Mouse (Mus musculus): ENCODE results near the gene Surf6. TPM values are rescaled to one million over a fixed set of nuclear protein-coding genes. Genes with fewer than 3 reads are reported as not detected.

Surf6 gene
- polyA plus RNA-seq, 1 experiment from 2014 or later: 31.0 TPM

- 94% methylated on average over 6 of the region's 6 CpGs for WGBS
- Histone ChIP-seq H3K9me3 (no peaks in the 10 kb centered on the region), H3K36me3 (peaks cover 66% of the 10 kb centered on the region), H3K9ac (replicated peaks) (no peak overlapping the region), H3K4me2 (replicated peaks) (no peak overlapping the region), H3K4me3 (replicated peaks) (no peak overlapping the region), H3K27ac (no peak overlapping the region), H3K27me3 (no peaks in the 10 kb centered on the region), H3K4me1 (replicated peaks) (peaks cover 31% of the 10 kb centered on the region)
- no peak for ATAC-seq
Measured at GRCm38 (mm10) chr2:26927745-26928476, 25.2 kb upstream of the Surf6 start.

- Histone ChIP-seq H3K9ac (replicated peaks) (no peak overlapping the region), H3K36me3 (peaks cover 96% of the 10 kb centered on the region), H3K9me3 (no peaks in the 10 kb centered on the region), H3K4me2 (replicated peaks) (no peak overlapping the region), H3K27ac (no peak overlapping the region), H3K4me3 (replicated peaks) (no peak overlapping the region), H3K4me1 (replicated peaks) (peaks cover 18% of the 10 kb centered on the region), H3K27me3 (no peaks in the 10 kb centered on the region)
- 92% methylated on average over 9 of the region's 9 CpGs for WGBS
- no peak for ATAC-seq
Measured at GRCm38 (mm10) chr2:26921784-26922183, 19.1 kb upstream of the Surf6 start.

- Histone ChIP-seq H3K36me3 (peaks cover 81% of the 10 kb centered on the region), H3K4me2 (replicated peaks) (no peak overlapping the region)
- ATAC-seq: no peak
Measured at GRCm38 (mm10) chr2:26920190-26920855, 17.6 kb upstream of the Surf6 start.

GRCm38 (mm10) chr2:26919684-26920083 is 17.0 kb upstream of the Surf6 start:
- H3K4me2 ChIP-seq (replicated peaks): no peak overlapping the region
- peaks cover 33% of the 10 kb centered on the region for H3K4me1 ChIP-seq (replicated peaks)
- H3K9me3 ChIP-seq: no peaks in the 10 kb centered on the region
- H3K27me3 ChIP-seq: no peaks in the 10 kb centered on the region
- H3K27ac ChIP-seq: no peak overlapping the region
- H3K4me3 ChIP-seq (replicated peaks): no peak overlapping the region
- peaks cover 75% of the 10 kb centered on the region for H3K36me3 ChIP-seq
- H3K9ac ChIP-seq (replicated peaks): no peak overlapping the region
- WGBS: 92% methylated on average over 3 of the region's 3 CpGs
- no peak for ATAC-seq

More at GRCm38 (mm10) chr2:26920190-26920855, 17.6 kb upstream of the Surf6 start:
- Histone ChIP-seq H3K4me3 (replicated peaks) (no peak overlapping the region), H3K9me3 (no peaks in the 10 kb centered on the region), H3K27ac (no peak overlapping the region), H3K4me1 (replicated peaks) (peaks cover 27% of the 10 kb centered on the region), H3K27me3 (no peaks in the 10 kb centered on the region), H3K9ac (replicated peaks) (no peak overlapping the region)
- WGBS: 84% methylated on average over 6 of the region's 6 CpGs

- Histone ChIP-seq H3K36me3 (peaks cover 75% of the 10 kb centered on the region), H3K9me3 (no peaks in the 10 kb centered on the region), H3K4me2 (replicated peaks) (peak overlapping the region; percentile 99), H3K9ac (replicated peaks) (peak overlapping the region; percentile 86), H3K27me3 (no peaks in the 10 kb centered on the region), H3K4me3 (replicated peaks) (peak overlapping the region; percentile 82), H3K4me1 (replicated peaks) (peaks cover 47% of the 10 kb centered on the region), H3K27ac (peak overlapping the region; percentile 80)
- 4% methylated on average over 13 of the region's 13 CpGs for WGBS
- ATAC-seq: peak; percentile 25
Measured at GRCm38 (mm10) chr2:26916738-26917137, 14.1 kb upstream of the Surf6 start.

- no peaks in the 10 kb centered on the region for H3K27me3 ChIP-seq
- peaks cover 69% of the 10 kb centered on the region for H3K36me3 ChIP-seq
- H3K4me1 ChIP-seq (replicated peaks): peaks cover 51% of the 10 kb centered on the region
- H3K4me3 ChIP-seq (replicated peaks): peak within 1 kb of the TSS; percentile 82
- WGBS: 2% methylated on average over 47 of the region's 47 CpGs
- peak within 1 kb of the TSS; percentile 80 for H3K27ac ChIP-seq
- H3K9me3 ChIP-seq: no peaks in the 10 kb centered on the region
- peak within 1 kb of the TSS; percentile 99 for H3K4me2 ChIP-seq (replicated peaks)
- ATAC-seq: peak; percentile 79
- peak within 1 kb of the TSS; percentile 86 for H3K9ac ChIP-seq (replicated peaks)
Measured at GRCm38 (mm10) chr2:26915927-26916728, 13.4 kb upstream of the Surf6 start, which contains the start of the genes Surf2 and Surf1. TSS of gene Surf2 (plus strand) at chr2:26916367. TSS of gene Surf1 (minus strand) at chr2:26916530.

- 67% methylated on average over 8 of the region's 8 CpGs for WGBS
- Histone ChIP-seq H3K4me2 (replicated peaks) (no peak overlapping the region), H3K27me3 (no peaks in the 10 kb centered on the region), H3K36me3 (peaks cover 51% of the 10 kb centered on the region), H3K27ac (no peak overlapping the region), H3K4me1 (replicated peaks) (peaks cover 57% of the 10 kb centered on the region), H3K9ac (replicated peaks) (no peak overlapping the region), H3K4me3 (replicated peaks) (no peak overlapping the region), H3K9me3 (no peaks in the 10 kb centered on the region)
- no peak for ATAC-seq
Measured at GRCm38 (mm10) chr2:26914148-26914941, 11.7 kb upstream of the Surf6 start.

- no peak for ATAC-seq
- Histone ChIP-seq H3K4me2 (replicated peaks) (no peak overlapping the region), H3K27ac (no peak overlapping the region), H3K4me3 (replicated peaks) (no peak overlapping the region), H3K4me1 (replicated peaks) (peaks cover 64% of the 10 kb centered on the region), H3K9me3 (no peaks in the 10 kb centered on the region), H3K9ac (replicated peaks) (no peak overlapping the region), H3K27me3 (no peaks in the 10 kb centered on the region), H3K36me3 (peaks cover 44% of the 10 kb centered on the region)
- 89% methylated on average over 17 of the region's 17 CpGs for WGBS
Measured at GRCm38 (mm10) chr2:26913416-26914147, 10.9 kb upstream of the Surf6 start.

GRCm38 (mm10) chr2:26912253-26912770 is 9.6 kb upstream of the Surf6 start:
- 67% methylated on average over 5 of the region's 5 CpGs for whole genome bisulfite sequencing
- H3K36me3 ChIP-seq: peaks cover 44% of the 10 kb centered on the region
- H3K4me1 ChIP-seq (replicated peaks): peaks cover 64% of the 10 kb centered on the region
- H3K27me3 ChIP-seq: no peaks in the 10 kb centered on the region
- peak overlapping the region; percentile 95 for H3K4me3 ChIP-seq (replicated peaks)
- H3K9me3 ChIP-seq: no peaks in the 10 kb centered on the region
- ATAC-seq: no peak
- H3K27ac ChIP-seq: no peak overlapping the region
- peak overlapping the region; percentile 99 for H3K9ac ChIP-seq (replicated peaks)
- peak overlapping the region; percentile 100 for H3K4me2 ChIP-seq (replicated peaks)

GRCm38 (mm10) chr2:26910994-26911765 is 8.5 kb upstream of the Surf6 start:
- H3K4me2 ChIP-seq (replicated peaks): peak overlapping the region; percentile 100
- H3K27ac ChIP-seq: peak overlapping the region; percentile 94
- no peaks in the 10 kb centered on the region for H3K9me3 ChIP-seq
- H3K9ac ChIP-seq (replicated peaks): peak overlapping the region; percentile 99
- peak; percentile 65 for ATAC-seq
- H3K36me3 ChIP-seq: peaks cover 54% of the 10 kb centered on the region
- H3K27me3 ChIP-seq: no peaks in the 10 kb centered on the region
- peaks cover 57% of the 10 kb centered on the region for H3K4me1 ChIP-seq (replicated peaks)
- WGBS: under 1% methylated on average over 37 of the region's 37 CpGs
- H3K4me3 ChIP-seq (replicated peaks): peak overlapping the region; percentile 95

Data from midbrain, embryonic 13.5 days (tissue).